Mouse (Mus musculus): ENCODE data around the gene Olfr952.

Olfr952 gene

GRCm38 (mm10) chr9:39427048-39427447 is at the start of gene Olfr952:
TSS of gene Olfr952 (minus strand) at chr9:39427148.
- DNase-seq = no peak

DNA sequence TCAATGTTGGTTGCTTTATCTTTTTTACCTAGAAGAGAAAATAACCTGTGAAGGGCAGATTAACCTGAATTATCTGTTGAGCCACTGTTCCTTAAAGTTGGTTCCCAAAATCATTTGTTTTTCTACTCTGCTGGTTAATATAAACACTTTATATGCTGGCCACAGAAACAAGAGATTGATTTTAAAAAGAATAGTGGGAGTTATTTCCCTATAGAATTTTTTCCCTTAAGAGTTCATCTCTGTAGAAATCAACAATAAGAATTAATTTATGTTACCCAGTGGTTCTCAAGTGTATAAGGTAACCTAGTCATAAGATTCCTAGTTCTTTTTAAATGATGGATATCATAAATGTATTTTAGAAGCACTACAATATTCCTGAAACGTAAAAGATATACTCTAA is 44.9 kb upstream of the Olfr952 start, which contains the start of gene Olfr955:
Gene Olfr955, minus strand, starts transcription at position 101 of the 400 bp plus-strand sequence.
- DNase-seq = no peak

DNA sequence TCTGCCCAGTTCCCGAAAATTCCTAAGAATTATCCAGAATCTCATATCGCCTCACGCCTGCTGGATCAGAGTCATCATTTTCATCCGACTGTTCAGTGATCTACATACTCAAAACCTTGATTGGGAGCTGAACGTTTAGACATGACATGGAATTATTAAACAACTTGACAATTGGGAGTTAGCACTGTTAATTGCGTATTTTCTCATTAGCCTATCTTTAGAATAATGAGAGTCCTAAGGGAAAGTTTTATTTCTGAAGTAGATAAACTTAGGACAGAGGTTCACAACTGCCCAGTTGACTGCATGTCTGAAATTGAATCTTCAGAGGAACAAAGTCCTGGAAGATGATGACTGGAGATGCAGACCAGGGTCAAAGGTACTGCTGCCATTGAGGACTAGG is 29.5 kb upstream of the Olfr952 start, which contains the start of gene Olfr954:
Gene Olfr954, plus strand, starts transcription at position 301 of the 400 bp plus-strand sequence.
- no peak for DNase-seq

DNA sequence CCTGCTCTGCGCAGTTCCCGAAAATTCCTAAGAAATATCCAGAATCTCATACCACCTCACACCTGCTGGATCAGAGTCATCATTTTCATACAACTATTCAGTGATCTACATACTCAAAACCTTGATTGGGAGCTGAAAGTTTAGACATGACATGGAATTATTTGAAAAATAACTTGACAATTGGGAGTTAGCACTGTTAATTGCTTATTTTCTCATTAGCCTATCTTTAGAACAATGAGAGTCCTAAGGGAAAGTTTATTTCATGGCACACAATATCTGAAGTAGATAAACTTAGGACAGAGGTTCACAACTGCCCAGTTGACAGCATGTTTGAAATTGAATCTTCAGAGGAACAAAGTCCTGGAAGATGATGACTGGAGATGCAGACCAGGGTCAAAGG is 39.8 kb downstream of the Olfr952 start, which contains the start of gene Olfr951:
Gene Olfr951, plus strand, starts transcription at position 301 of the 400 bp plus-strand sequence.
- DNase-seq = no peak

All from kidney, adult 11 months (tissue).